Mouse (Mus musculus) limb, embryonic 15.5 days (tissue): ENCODE data around the gene Galc. TPM values are rescaled to one million over a fixed set of nuclear protein-coding genes. Genes with fewer than 3 reads are reported as not detected.

Source experiments
- ATAC-seq: fragments of 200-750 bp; cut with Nextera tagmentation; 2 replicates; pipeline ENCODE4 v1.8.0; 2017; ENCODE audit warnings: low read depth, moderate TSS enrichment; ENCODE audit not compliant: insufficient number of reproducible peaks, low FRiP score, low TSS enrichment
- H3K27ac ChIP-seq: fragments of 300-500 bp; sonication (generic); 2 replicates; pipeline ENCODE4 v1.5.1; 2015; ENCODE audit warnings: moderate library complexity, mild to moderate bottlenecking, inconsistent platforms
- H3K27me3 ChIP-seq: fragments of 300-500 bp; sonication (generic); 2 replicates; pipeline ENCODE4 v1.6.1; 2015; ENCODE audit warnings: inconsistent platforms
- H3K36me3 ChIP-seq: fragments of 300-500 bp; sonication (generic); 2 replicates; pipeline ENCODE4 v1.6.1; 2015; ENCODE audit warnings: inconsistent platforms
- H3K4me1 ChIP-seq: fragments of 300-500 bp; sonication (generic); 2 replicates; pipeline ENCODE4 v1.6.1; 2015; ENCODE audit warnings: inconsistent platforms
- H3K4me2 ChIP-seq: fragments of 300-500 bp; sonication (generic); 2 replicates; pipeline ENCODE4 v1.6.1; 2015; ENCODE audit warnings: mild to moderate bottlenecking, inconsistent platforms
- H3K4me3 ChIP-seq: fragments of 300-500 bp; sonication (generic); 2 replicates; pipeline ENCODE4 v1.5.1; 2015; ENCODE audit warnings: mild to moderate bottlenecking, inconsistent platforms
- H3K9ac ChIP-seq: fragments of 300-500 bp; sonication (generic); 2 replicates; pipeline ENCODE4 v1.6.1; 2015; ENCODE audit warnings: inconsistent platforms
- H3K9me3 ChIP-seq: fragments of 300-500 bp; sonication (generic); 2 replicates; pipeline ENCODE4 v1.6.1; 2016; ENCODE audit warnings: inconsistent platforms
- WGBS: fragments of 180-500 bp; shearing (Covaris S2); methylation state at CpG from one replicate; pipeline ENCODE4 v1.1.7; 2015; 5-methylcytosine and 5-hydroxymethylcytosine counted together
- polyA plus RNA-seq: library from polyadenylated mRNA; unstranded; fragments of >200 nt; fragmentation: Nextera tagmentation; extraction: Ambion mirVana; gene quantifications from 2 replicates; pipeline ENCODE4 v1.2.1, GENCODE M21; 2015

The Galc gene
- polyA plus RNA-seq, result 6.7 and 7.0 TPM in 2 replicates

DNA sequence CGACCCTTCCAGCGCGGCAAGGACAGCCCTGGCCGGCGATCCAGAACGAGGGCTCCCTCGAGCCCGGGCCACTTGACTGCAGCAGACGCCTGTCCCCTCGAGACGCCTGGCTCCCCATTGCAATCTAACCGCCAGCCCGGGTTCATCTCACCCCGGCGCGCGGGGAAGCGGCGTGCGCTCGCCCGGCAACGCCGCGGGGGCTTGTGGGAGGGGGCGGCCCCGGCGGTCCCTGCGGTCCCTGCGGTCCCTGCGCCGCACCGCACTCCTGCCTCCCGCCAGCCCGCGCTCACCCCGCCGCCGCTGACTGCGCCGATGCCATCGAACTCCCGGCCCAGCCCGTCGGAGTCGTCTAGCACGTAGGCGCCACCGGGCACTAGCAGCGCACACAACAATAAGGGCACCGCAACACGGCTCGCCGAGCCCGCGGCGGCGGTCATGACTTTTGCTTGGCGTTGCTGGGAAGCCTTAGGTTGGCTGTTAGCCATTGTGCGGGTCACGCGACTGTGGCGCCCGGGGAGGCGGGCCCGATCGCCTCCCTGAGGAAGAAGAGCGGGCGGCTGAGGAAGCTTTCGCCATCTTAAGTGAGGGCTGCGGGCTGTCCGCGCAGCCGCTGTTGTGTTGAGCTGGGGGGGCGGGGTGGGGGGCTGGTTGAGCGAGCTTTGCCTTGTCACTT, at the start of gene Galc:
Gene Galc, minus strand, starts transcription at position 615 of the 673 bp plus-strand sequence.
- H3K4me1 ChIP-seq, result no peaks in the 10 kb centered on the region
- H3K9ac ChIP-seq, result peak within 1 kb of the TSS; percentile 76
- WGBS, result under 1% methylated on average over 74 of the region's 76 CpGs
- no peaks in the 10 kb centered on the region for H3K9me3 ChIP-seq
- H3K27ac ChIP-seq, result peak within 1 kb of the TSS; percentile 86
- peak; percentile 89 for ATAC-seq
- H3K27me3 ChIP-seq, result no peaks in the 10 kb centered on the region
- no peaks in the 10 kb centered on the region for H3K36me3 ChIP-seq
- H3K4me3 ChIP-seq, result peak within 1 kb of the TSS; percentile 71
- H3K4me2 ChIP-seq, result peak within 1 kb of the TSS; percentile 63

DNA sequence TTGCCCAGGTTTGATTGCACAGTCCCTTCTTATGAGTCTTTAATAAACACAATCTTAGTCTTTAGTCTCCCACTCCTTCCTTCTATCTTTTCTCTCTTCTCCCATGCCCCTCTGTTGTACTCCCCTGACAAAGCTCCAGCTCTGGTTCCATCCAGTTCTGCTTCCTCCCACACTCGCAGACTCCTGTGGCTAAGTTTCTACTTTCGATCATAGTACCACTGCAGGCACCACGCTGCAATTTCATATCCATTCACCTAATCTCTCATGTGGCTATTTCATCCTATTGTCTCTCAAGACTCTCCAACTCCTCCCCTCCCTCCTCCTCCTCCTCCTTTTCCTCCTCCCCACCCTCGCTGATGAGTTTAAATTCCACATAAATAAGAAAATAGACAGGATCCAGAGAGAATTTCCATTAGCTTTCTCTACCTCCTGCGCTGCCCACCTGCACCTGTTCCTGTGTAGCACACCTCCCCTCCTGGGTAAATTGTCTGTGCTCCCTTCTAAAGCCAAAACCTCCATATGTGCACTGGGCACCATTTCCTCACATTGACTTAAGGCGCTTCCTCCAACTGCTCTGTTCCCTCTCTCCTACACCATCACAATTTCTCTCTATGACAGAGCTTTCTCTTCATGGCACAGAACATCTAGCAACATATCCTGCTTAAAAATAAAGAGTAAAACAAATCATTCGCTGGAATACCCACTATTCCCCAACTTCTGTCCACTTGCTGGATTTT, 48.1 kb upstream of the Galc start:
- Histone ChIP-seq H3K4me2 (no peak overlapping the region), H3K36me3 (no peaks in the 10 kb centered on the region), H3K4me1 (no peaks in the 10 kb centered on the region), H3K9me3 (no peaks in the 10 kb centered on the region), H3K9ac (no peak overlapping the region), H3K4me3 (no peak overlapping the region), H3K27ac (no peak overlapping the region), H3K27me3 (no peaks in the 10 kb centered on the region)
- 86% methylated on average over 7 of the region's 7 CpGs for WGBS
- no peak for ATAC-seq

DNA sequence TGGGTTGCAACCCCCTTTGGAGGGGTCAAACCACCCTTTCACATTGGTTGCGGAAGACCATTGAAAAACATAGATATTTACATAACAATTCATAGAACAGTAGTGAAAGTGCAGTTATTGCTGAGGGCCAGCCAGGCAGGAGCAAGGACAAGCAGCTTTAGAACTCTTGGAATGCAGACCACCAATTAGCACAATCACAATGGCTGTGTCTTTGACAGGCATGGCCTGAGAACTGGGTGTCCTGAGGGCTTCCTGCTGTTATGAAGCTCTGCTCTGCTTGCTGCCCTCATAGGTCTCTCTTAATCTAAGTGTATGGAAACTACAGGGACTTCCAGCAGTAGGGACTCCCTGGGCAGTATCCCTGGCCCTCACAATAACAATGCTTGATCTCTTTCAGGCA, 43.8 kb upstream of the Galc start:
- ATAC-seq, result no peak
- Histone ChIP-seq H3K36me3 (no peaks in the 10 kb centered on the region), H3K27ac (no peak overlapping the region), H3K9me3 (no peaks in the 10 kb centered on the region), H3K4me1 (no peaks in the 10 kb centered on the region), H3K4me2 (no peak overlapping the region), H3K27me3 (no peaks in the 10 kb centered on the region), H3K4me3 (no peak overlapping the region), H3K9ac (no peak overlapping the region)
- WGBS, result 98% methylated on average over 1 of the region's 1 CpGs

DNA sequence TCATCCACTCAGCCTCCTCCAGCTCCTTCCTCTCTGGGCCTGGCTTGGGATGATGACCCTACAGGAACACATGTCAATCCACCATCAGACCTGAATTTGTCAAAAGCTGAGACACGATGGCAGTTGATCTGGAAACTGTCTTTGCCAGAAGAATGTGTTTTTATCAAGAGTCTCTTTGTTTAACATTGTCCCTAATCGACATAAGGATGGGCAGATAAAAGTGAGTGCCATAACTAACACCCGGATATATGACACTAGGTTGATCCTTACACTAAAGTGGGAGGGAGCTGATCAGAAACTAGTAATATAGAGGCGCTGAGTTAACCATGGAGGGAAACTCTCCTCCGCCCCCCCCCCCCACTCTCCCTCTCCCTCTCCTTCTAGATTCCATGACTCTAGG, 42.7 kb upstream of the Galc start:
- 96% methylated on average over 5 of the region's 5 CpGs for WGBS
- ATAC-seq, result no peak
- Histone ChIP-seq H3K9ac (no peak overlapping the region), H3K9me3 (no peaks in the 10 kb centered on the region), H3K4me3 (no peak overlapping the region), H3K27ac (no peak overlapping the region), H3K4me2 (no peak overlapping the region), H3K4me1 (no peaks in the 10 kb centered on the region), H3K36me3 (no peaks in the 10 kb centered on the region), H3K27me3 (no peaks in the 10 kb centered on the region)

DNA sequence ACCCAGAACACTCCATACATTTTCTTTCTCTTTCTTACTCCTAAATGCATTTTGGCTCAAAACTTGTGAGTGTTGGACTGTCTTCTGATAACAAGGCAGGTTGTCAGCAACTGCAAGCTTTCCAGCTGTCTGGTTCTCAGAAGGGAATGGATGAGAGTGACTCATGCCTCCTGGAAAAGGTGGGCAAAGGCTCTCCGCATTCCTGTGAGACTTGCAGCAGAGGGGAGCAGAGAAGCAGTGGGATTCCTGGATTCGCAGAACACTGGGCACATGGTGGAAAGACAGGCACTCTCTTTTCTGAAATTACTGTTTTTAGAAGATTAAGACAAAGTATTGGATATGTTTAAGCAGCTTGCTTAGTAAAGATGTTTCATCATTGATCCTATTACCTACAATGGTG, 35.0 kb upstream of the Galc start:
- no peak for ATAC-seq
- H3K27me3 ChIP-seq, result no peaks in the 10 kb centered on the region
- 81% methylated on average over 2 of the region's 2 CpGs for WGBS

DNA sequence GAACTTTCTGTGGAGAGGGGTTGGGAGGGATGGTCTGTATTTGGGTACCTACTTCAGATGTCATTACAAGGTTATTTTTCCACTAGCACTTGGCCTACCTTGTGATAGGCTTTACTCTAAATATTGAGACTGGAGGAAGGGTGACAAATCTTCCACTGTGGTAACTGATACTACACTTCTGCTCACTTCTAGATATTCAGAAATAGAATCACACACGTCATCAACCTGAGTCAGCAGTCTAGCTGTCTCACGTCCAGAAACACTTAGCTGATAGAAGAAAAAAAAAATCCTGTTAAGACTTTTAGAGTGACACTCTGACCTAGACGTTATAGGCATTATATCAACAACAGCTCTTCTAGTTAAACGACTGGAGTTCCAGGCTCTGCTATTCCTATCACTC, 33.0 kb upstream of the Galc start:
- no peaks in the 10 kb centered on the region for H3K36me3 ChIP-seq
- H3K4me1 ChIP-seq, result no peaks in the 10 kb centered on the region
- H3K27me3 ChIP-seq, result no peaks in the 10 kb centered on the region
- no peak for ATAC-seq
- no peaks in the 10 kb centered on the region for H3K9me3 ChIP-seq
- no peak overlapping the region for H3K4me3 ChIP-seq
- 58% methylated on average over 4 of the region's 4 CpGs for WGBS
- no peak overlapping the region for H3K27ac ChIP-seq
- H3K4me2 ChIP-seq, result no peak overlapping the region
- no peak overlapping the region for H3K9ac ChIP-seq

More for the DNA sequence above, 35.0 kb upstream of the Galc start:
- H3K36me3 ChIP-seq, result no peaks in the 10 kb centered on the region
- H3K4me1 ChIP-seq, result no peaks in the 10 kb centered on the region
- no peak overlapping the region for H3K4me2 ChIP-seq
- no peaks in the 10 kb centered on the region for H3K9me3 ChIP-seq
- no peak overlapping the region for H3K9ac ChIP-seq
- H3K4me3 ChIP-seq, result no peak overlapping the region
- H3K27ac ChIP-seq, result no peak overlapping the region

DNA sequence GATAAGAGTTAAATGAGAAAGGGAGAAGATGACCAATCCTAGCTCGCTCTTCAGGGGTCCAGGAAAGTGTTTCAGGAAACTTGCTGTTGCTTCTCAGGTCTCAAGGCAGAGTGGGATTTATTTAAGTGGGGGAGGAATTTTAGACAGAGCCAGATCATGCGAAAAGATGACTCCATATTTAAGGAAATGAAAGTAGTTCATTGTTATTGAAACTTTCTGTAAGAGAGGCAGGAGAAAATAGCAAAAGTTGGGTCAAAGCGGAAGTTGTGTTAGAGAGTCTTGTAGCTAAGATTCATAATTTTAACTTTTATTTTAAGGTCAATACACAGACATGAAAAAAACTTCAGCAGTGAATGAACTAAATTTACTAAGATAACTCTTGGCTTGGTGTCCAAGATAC, 31.2 kb upstream of the Galc start:
- H3K36me3 ChIP-seq, result no peaks in the 10 kb centered on the region
- 76% methylated on average over 3 of the region's 3 CpGs for WGBS
- ATAC-seq, result no peak
- H3K27me3 ChIP-seq, result no peaks in the 10 kb centered on the region
- no peak overlapping the region for H3K4me3 ChIP-seq
- H3K9me3 ChIP-seq, result no peaks in the 10 kb centered on the region
- no peak overlapping the region for H3K4me2 ChIP-seq
- no peaks in the 10 kb centered on the region for H3K4me1 ChIP-seq
- no peak overlapping the region for H3K27ac ChIP-seq
- H3K9ac ChIP-seq, result no peak overlapping the region

DNA sequence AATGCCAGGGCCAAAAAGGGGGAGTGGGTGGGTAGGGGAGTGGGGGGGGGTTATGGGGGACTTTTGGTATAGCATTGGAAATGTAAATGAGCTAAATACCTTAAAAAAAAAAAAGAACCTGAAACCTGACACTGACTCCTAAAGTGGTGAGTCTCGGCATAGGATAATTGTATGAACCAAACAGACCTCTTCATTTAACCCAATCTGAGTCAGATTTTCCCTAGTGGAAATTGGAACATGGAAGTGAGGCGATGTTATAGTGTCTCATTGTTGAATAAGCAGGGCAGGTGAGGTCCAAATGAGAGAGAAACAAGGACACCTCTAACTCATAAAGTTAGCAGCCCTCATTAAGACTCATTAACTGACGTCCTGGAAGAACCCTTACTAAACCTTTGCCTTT, 25.2 kb upstream of the Galc start:
- Histone ChIP-seq H3K27ac (no peak overlapping the region), H3K4me2 (no peak overlapping the region), H3K27me3 (no peaks in the 10 kb centered on the region), H3K9me3 (no peaks in the 10 kb centered on the region), H3K4me1 (no peaks in the 10 kb centered on the region), H3K36me3 (no peaks in the 10 kb centered on the region), H3K4me3 (no peak overlapping the region), H3K9ac (no peak overlapping the region)
- ATAC-seq, result no peak
- WGBS, result 68% methylated on average over 3 of the region's 3 CpGs

DNA sequence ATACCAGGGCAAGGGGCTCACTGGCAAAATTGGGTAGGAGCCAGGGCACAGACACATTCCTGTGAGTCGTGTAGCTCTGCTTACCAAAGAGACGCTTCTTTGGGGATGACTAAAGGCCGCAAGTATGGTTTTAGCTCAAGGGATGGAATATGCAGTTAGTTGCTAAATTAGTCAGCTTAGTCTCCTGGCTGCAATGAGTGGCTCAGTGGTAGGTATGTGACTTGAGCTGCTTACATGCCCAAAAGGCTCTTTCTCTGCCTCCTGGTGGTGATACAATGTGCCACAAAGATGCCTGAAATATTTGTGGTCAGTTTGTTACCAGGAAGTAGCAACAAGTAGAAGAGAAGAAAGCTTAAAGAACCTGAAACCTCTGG, 24.2 kb upstream of the Galc start:
- no peak for ATAC-seq
- Histone ChIP-seq H3K9ac (no peak overlapping the region), H3K36me3 (no peaks in the 10 kb centered on the region), H3K27me3 (no peaks in the 10 kb centered on the region), H3K4me3 (no peak overlapping the region), H3K9me3 (no peaks in the 10 kb centered on the region), H3K4me1 (no peaks in the 10 kb centered on the region), H3K27ac (peak overlapping the region; percentile 38; the same call in 1 of the 2 replicates), H3K4me2 (no peak overlapping the region)
- WGBS, result 44% methylated on average over 3 of the region's 3 CpGs

DNA sequence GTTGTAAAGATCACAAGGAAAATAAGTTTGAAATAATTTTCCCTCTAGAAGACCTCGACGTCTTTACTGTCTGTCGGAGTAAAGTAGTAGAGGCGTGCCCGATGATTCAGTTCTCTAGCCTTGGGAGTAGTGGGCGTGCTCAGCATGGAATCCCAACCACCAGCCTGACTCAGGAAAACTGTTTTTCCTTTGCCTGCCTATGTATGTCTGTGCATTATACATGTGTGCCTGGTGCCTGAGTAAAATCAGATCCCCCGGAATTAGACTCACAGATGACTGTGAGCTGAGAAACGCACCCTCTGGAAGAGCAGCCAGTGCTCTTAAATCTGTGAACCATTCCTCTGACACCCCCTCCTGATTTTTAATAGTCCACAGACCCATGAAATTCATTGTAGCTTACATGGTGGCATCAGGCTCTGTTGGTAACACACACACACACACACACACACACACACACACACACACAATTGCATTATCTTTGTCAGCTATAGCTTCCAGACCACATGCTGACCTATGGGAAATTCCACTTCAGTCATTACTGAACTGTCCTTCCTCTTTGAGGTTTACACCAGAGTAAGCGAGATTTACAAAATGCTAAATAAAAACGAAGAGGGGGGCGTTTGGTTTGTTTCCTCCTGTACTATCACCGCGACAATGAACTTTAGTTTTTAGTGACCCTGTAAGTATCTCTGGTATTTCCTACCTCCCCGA, 23.7 kb upstream of the Galc start:
- H3K4me2 ChIP-seq, result no peak overlapping the region
- WGBS, result 61% methylated on average over 14 of the region's 14 CpGs
- no peaks in the 10 kb centered on the region for H3K36me3 ChIP-seq
- no peaks in the 10 kb centered on the region for H3K9me3 ChIP-seq
- no peak overlapping the region for H3K9ac ChIP-seq
- H3K27me3 ChIP-seq, result no peaks in the 10 kb centered on the region
- no peak for ATAC-seq
- no peak overlapping the region for H3K4me3 ChIP-seq
- H3K27ac ChIP-seq, result peak overlapping the region; percentile 38; the same call in 1 of the 2 replicates
- H3K4me1 ChIP-seq, result no peaks in the 10 kb centered on the region

DNA sequence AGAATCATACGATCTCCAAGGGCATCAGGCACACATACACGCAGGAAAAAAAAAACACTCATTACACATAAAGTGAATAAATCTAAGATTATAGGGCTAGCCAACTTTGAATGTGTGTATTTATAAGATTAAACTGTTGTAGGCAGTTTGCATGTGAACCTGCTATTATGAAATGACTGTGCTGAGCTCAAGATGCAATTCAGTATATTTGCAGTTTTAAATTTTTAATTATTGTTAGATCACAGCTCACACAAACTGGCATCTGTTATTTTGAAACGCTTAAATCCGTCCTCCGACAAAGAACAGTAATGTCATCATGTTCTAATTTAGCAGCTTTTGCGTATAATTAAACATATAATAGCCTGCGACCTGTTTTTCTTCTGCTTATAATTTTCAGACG, 21.7 kb upstream of the Galc start:
- no peak for ATAC-seq
- WGBS, result 66% methylated on average over 8 of the region's 8 CpGs
- H3K4me2 ChIP-seq, result no peak overlapping the region

DNA sequence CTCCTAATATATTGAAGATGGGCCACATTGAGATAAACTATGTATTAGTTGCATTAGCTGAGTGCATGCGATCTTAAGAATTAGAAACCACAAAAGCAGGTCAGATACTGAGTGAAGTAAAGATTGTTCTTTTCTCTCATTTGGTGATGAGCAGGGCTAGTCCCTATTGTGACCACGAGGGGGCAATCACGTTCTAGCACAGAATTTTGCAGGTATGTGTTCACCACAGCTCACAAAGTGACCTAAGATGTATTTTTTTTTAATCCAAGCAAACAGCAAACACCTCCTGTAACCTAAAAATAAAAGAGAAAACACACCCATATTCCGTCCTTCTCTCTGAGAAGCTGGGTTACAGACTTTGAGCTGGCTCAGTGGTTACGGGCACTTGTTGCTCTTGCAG, 21.3 kb upstream of the Galc start:
- Histone ChIP-seq H3K27me3 (no peaks in the 10 kb centered on the region), H3K4me3 (no peak overlapping the region), H3K9me3 (no peaks in the 10 kb centered on the region), H3K36me3 (no peaks in the 10 kb centered on the region), H3K4me1 (no peaks in the 10 kb centered on the region), H3K4me2 (no peak overlapping the region), H3K27ac (no peak overlapping the region), H3K9ac (no peak overlapping the region)
- 29% methylated on average over 5 of the region's 5 CpGs for WGBS
- no peak for ATAC-seq

More for the DNA sequence above, 21.7 kb upstream of the Galc start:
- Histone ChIP-seq H3K4me1 (no peaks in the 10 kb centered on the region), H3K9ac (no peak overlapping the region), H3K36me3 (no peaks in the 10 kb centered on the region), H3K27me3 (no peaks in the 10 kb centered on the region), H3K9me3 (no peaks in the 10 kb centered on the region), H3K4me3 (no peak overlapping the region), H3K27ac (no peak overlapping the region)
